Mouse (Mus musculus): ENCODE data around the gene Cyb5d2. TPM values are rescaled to one million over a fixed set of nuclear protein-coding genes. Genes with fewer than 3 reads are reported as not detected.
"Not testable (repeated sequence)": the region's sequence is repeated elsewhere in the genome, so short reads cannot be mapped to it uniquely, and the experiment has no call there.

The Cyb5d2 gene
- polyA plus RNA-seq, 1 experiment from 2014 or later, result 6.7 TPM

- no peak for ATAC-seq (ENCODE audit: low FRiP score, low read depth)
- no peak overlapping the region for H3K4me2 ChIP-seq (replicated peaks)
- no peaks in the 10 kb centered on the region for H3K36me3 ChIP-seq
- H3K27ac ChIP-seq, result no peak overlapping the region
- no peaks in the 10 kb centered on the region for H3K27me3 ChIP-seq
- no peaks in the 10 kb centered on the region for H3K9me3 ChIP-seq
- H3K4me1 ChIP-seq, result peaks cover 12% of the 10 kb centered on the region
- H3K9ac ChIP-seq, result no peak overlapping the region
- H3K4me3 ChIP-seq, result no peak overlapping the region
These were observed 8.6 kb upstream of the Cyb5d2 start for GRCm38 (mm10) chr11:72804586-72804985.

GRCm38 (mm10) chr11:72803038-72803437 is 7.1 kb upstream of the Cyb5d2 start:
- 59% methylated on average over 3 of the region's 3 CpGs for WGBS
- no peaks in the 10 kb centered on the region for H3K27me3 ChIP-seq
- no peaks in the 10 kb centered on the region for H3K36me3 ChIP-seq
- ATAC-seq (ENCODE audit: low FRiP score, low read depth), result no peak
- no peak overlapping the region for H3K9ac ChIP-seq
- H3K9me3 ChIP-seq, result no peaks in the 10 kb centered on the region
- peaks cover 15% of the 10 kb centered on the region for H3K4me1 ChIP-seq
- no peak overlapping the region for H3K4me3 ChIP-seq
- H3K4me2 ChIP-seq (replicated peaks), result no peak overlapping the region
- no peak overlapping the region for H3K27ac ChIP-seq

- Histone ChIP-seq H3K4me1 (peaks cover 26% of the 10 kb centered on the region), H3K9me3 (no peaks in the 10 kb centered on the region), H3K36me3 (no peaks in the 10 kb centered on the region), H3K4me3 (no peak overlapping the region), H3K27ac (no peak overlapping the region), H3K27me3 (no peaks in the 10 kb centered on the region), H3K4me2 (replicated peaks) (no peak overlapping the region), H3K9ac (no peak overlapping the region)
- ATAC-seq (ENCODE audit: low FRiP score, low read depth), result no peak
These were observed 5.2 kb upstream of the Cyb5d2 start for GRCm38 (mm10) chr11:72801182-72801581.

GRCm38 (mm10) chr11:72798112-72798511 is 2.2 kb upstream of the Cyb5d2 start:
- no peak overlapping the region for H3K4me3 ChIP-seq
- no peaks in the 10 kb centered on the region for H3K9me3 ChIP-seq
- ATAC-seq (ENCODE audit: low FRiP score, low read depth), result no peak
- H3K27ac ChIP-seq, result no peak overlapping the region
- H3K4me2 ChIP-seq (replicated peaks), result no peak overlapping the region
- no peaks in the 10 kb centered on the region for H3K36me3 ChIP-seq
- H3K27me3 ChIP-seq, result no peaks in the 10 kb centered on the region
- H3K4me1 ChIP-seq, result peaks cover 22% of the 10 kb centered on the region
- H3K9ac ChIP-seq, result no peak overlapping the region

GRCm38 (mm10) chr11:72796773-72797338 is 914 bp upstream of the Cyb5d2 start:
- H3K9me3 ChIP-seq, result no peaks in the 10 kb centered on the region
- peak overlapping the region; percentile 90 for H3K4me2 ChIP-seq (replicated peaks)
- peaks cover 14% of the 10 kb centered on the region for H3K4me1 ChIP-seq
- no peaks in the 10 kb centered on the region for H3K27me3 ChIP-seq
- 20% methylated on average over 10 of the region's 10 CpGs for WGBS
- peak overlapping the region; percentile 84 for H3K9ac ChIP-seq
- ATAC-seq (ENCODE audit: low FRiP score, low read depth), result no peak
- H3K36me3 ChIP-seq, result no peaks in the 10 kb centered on the region
- peak overlapping the region; percentile 95 for H3K4me3 ChIP-seq
- H3K27ac ChIP-seq, result no peak overlapping the region

GRCm38 (mm10) chr11:72796296-72796687 is 350 bp upstream of the Cyb5d2 start:
- peak overlapping the region; percentile 90 for H3K4me2 ChIP-seq (replicated peaks)
- no peaks in the 10 kb centered on the region for H3K27me3 ChIP-seq
- H3K36me3 ChIP-seq, result no peaks in the 10 kb centered on the region
- H3K4me3 ChIP-seq, result peak overlapping the region; percentile 95
- no peaks in the 10 kb centered on the region for H3K9me3 ChIP-seq
- peak; percentile 57; the same call in 1 of the 2 replicates for ATAC-seq (ENCODE audit: low FRiP score, low read depth)
- H3K4me1 ChIP-seq, result peaks cover 14% of the 10 kb centered on the region
- peak overlapping the region; percentile 84 for H3K9ac ChIP-seq
- no peak overlapping the region for H3K27ac ChIP-seq
- under 1% methylated on average over 42 of the region's 42 CpGs for WGBS

DNA sequence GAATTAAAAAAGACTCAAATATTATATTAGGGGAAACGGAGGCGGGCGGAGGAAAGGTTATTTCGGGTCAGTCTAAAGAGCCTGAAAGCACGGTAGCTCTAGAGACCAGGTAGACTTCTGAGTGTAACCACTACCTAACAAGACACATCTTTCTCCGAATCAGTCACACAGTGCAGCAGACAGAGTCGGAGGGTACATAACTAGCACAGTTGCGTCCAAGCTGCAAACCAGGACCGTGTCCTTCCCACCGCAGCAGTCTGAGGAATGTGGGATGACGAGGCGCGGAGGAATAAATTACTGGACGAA is 840 bp downstream of the Cyb5d2 start:
- WGBS, result 18% methylated on average over 14 of the region's 14 CpGs
- ATAC-seq (ENCODE audit: low FRiP score, low read depth), result peak; percentile 17; the same call in 1 of the 2 replicates
- peak overlapping the region; percentile 95 for H3K4me3 ChIP-seq

GRCm38 (mm10) chr11:72792033-72792432 is 3.9 kb downstream of the Cyb5d2 start:
- Histone ChIP-seq H3K4me1 (peaks cover 4% of the 10 kb centered on the region), H3K4me3 (no peak overlapping the region), H3K36me3 (no peaks in the 10 kb centered on the region), H3K9ac (no peak overlapping the region), H3K27ac (no peak overlapping the region), H3K9me3 (no peaks in the 10 kb centered on the region), H3K27me3 (no peaks in the 10 kb centered on the region), H3K4me2 (replicated peaks) (no peak overlapping the region)
- no peak for ATAC-seq (ENCODE audit: low FRiP score, low read depth)

More for the DNA sequence above, 840 bp downstream of the Cyb5d2 start:
- peak overlapping the region; percentile 86 for H3K27ac ChIP-seq
- peak overlapping the region; percentile 90 for H3K4me2 ChIP-seq (replicated peaks)
- no peaks in the 10 kb centered on the region for H3K27me3 ChIP-seq
- H3K4me1 ChIP-seq, result peaks cover 14% of the 10 kb centered on the region
- H3K9ac ChIP-seq, result peak overlapping the region; percentile 84
- H3K9me3 ChIP-seq, result no peaks in the 10 kb centered on the region
- no peaks in the 10 kb centered on the region for H3K36me3 ChIP-seq

DNA sequence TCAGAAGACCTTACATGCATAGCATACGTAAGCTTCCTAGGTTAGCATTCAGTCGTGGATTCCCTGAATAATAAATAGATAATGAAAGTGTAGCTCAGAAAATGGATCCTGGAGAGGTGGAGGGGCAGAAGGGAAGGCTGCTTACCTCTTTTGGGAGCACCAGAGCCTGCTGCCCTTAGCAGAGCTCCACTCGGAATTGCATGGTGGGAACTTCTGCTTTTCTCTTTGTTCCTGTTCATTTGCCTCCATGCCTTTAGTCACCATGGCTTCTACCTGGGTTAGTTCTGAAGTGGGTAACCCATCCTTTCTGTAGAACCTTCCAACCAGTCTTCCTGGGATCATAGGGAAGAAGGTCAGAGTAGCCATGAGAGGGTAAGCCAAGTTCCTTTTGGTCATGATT is 13.4 kb downstream of the Cyb5d2 start:
- WGBS, result 79% methylated on average over 3 of the region's 3 CpGs
- Histone ChIP-seq H3K9me3 (no peaks in the 10 kb centered on the region), H3K4me2 (replicated peaks) (no peak overlapping the region), H3K36me3 (no peaks in the 10 kb centered on the region), H3K27ac (no peak overlapping the region), H3K4me3 (no peak overlapping the region), H3K9ac (no peak overlapping the region), H3K27me3 (no peaks in the 10 kb centered on the region), H3K4me1 (no peaks in the 10 kb centered on the region)
- no peak for ATAC-seq (ENCODE audit: low FRiP score, low read depth)

- Histone ChIP-seq H3K36me3 (no peaks in the 10 kb centered on the region), H3K27ac (no peak overlapping the region), H3K9me3 (no peaks in the 10 kb centered on the region), H3K4me1 (no peaks in the 10 kb centered on the region), H3K9ac (no peak overlapping the region), H3K4me2 (replicated peaks) (no peak overlapping the region), H3K4me3 (no peak overlapping the region), H3K27me3 (no peaks in the 10 kb centered on the region)
- WGBS, result 75% methylated on average over 2 of the region's 2 CpGs
- no peak for ATAC-seq (ENCODE audit: low FRiP score, low read depth)
These were observed 13.8 kb downstream of the Cyb5d2 start for GRCm38 (mm10) chr11:72782103-72782502.

DNA sequence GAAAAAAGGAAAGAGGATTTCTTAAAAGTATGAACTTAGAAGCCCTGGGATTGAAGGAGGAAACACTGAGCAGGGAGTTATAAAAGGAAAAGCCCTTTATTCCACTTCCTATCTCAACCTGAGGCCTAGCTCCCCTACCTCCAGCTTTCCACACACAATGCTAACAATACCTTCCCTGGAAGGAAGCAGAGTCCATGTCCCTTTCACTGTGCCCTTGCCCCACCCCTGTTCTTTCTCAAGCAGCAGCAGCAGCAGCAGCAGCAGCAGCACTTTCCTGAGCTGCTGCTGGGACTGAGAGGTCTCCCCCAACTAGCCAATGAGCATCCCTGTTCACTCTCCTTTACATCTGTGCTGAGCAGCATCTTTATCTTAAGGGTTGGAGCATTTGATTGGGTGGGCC is 17.0 kb downstream of the Cyb5d2 start:
- Histone ChIP-seq H3K9ac (no peak overlapping the region), H3K4me2 (replicated peaks) (no peak overlapping the region), H3K9me3 (no peaks in the 10 kb centered on the region), H3K27me3 (no peaks in the 10 kb centered on the region), H3K4me3 (no peak overlapping the region), H3K36me3 (no peaks in the 10 kb centered on the region), H3K4me1 (no peaks in the 10 kb centered on the region), H3K27ac (no peak overlapping the region)
- ATAC-seq (ENCODE audit: low FRiP score, low read depth), result no peak

DNA sequence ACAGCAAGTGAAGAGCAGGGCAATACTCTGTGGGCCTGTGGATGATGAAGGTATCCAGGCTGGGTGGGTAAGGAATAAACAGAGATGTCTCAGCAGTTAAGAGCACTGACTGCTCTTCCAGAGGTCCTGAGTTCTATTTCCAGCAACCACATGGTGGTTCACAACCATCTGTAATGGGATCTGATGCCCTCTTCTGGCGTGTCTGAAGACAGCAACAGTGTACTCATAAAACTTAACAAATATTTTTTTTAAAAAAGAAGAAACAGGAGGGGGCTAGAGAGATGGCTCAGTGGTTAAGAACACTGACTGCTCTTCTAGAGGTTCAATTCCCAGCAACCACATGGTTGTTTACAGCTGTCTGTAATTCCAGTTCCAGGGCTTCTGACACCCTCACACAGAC is 23.3 kb downstream of the Cyb5d2 start:
- peaks cover 31% of the 10 kb centered on the region for H3K36me3 ChIP-seq
- H3K4me3 ChIP-seq; H3K27ac ChIP-seq; ATAC-seq (ENCODE audit: low FRiP score, low read depth); H3K27me3 ChIP-seq; H3K4me1 ChIP-seq; H3K9ac ChIP-seq; H3K4me2 ChIP-seq (replicated peaks); H3K9me3 ChIP-seq: not testable (repeated sequence)
- 44% methylated on average over 1 of the region's 1 CpGs for WGBS

DNA sequence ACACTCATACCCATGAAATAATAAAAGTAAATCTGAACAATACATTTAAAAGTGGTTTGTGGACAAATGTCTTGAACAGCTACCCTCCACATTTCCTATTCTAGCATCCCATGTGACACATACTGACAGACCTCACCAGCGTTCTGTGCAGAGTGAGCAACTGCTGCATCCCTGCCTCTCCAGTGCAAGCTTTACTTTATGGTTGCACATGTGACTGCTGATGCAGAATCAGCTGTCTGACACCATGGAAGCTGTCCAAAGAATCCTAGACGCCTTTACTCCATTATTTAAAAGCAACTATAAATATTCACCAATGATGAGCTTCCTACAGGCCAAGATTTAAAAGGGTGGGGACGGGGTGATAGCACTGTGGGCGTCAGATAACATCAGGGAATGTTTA is 24.5 kb downstream of the Cyb5d2 start:
- H3K4me2 ChIP-seq (replicated peaks), result no peak overlapping the region
- no peak overlapping the region for H3K9ac ChIP-seq
- no peak overlapping the region for H3K4me3 ChIP-seq
- H3K9me3 ChIP-seq, result no peaks in the 10 kb centered on the region
- no peaks in the 10 kb centered on the region for H3K27me3 ChIP-seq
- peaks cover 37% of the 10 kb centered on the region for H3K36me3 ChIP-seq
- WGBS, result 78% methylated on average over 4 of the region's 4 CpGs
- no peak overlapping the region for H3K27ac ChIP-seq
- no peak for ATAC-seq (ENCODE audit: low FRiP score, low read depth)
- no peaks in the 10 kb centered on the region for H3K4me1 ChIP-seq
